Mouse (Mus musculus): ENCODE results near the gene Tmcc3. TPM values are rescaled to one million over a fixed set of nuclear protein-coding genes. Genes with fewer than 3 reads are reported as not detected.
A peak's percentile ranks its signal among the peaks of the same experiment; 100 is the strongest.

The Tmcc3 gene
- polyA plus RNA-seq, 1 experiment = 14.8 TPM

DNA sequence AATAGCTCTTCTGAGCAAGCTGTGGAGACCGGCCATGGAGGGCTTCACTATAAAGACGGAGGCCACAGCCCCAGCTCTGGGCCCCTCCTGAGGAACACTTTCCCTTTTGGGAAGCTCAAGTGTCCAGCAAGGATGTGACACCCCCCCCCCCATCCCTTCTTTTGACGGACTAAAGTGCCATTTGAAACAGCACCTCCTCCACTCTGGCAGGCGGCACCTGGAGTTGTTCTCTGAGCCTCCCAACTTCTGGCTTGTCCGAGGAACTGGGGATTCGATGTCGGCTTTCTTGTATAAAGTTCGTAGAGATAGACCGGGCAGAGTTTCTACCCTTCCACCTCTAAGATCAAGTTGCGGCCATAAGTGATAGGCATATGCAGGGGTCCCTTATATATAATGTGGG lies 203.8 kb downstream of the Tmcc3 start:
- Histone ChIP-seq H3K36me3 (ENCODE audit: control insufficient read depth, insufficient read depth, low read length, poor library complexity, severe bottlenecking) (no peaks in the 10 kb centered on the region), H3K9ac (ENCODE audit: low read depth, poor library complexity, severe bottlenecking) (peak overlapping the region; percentile 72), H3K9me3 (replicated peaks; ENCODE audit: control insufficient read depth, insufficient read depth, low read length, poor library complexity, severe bottlenecking) (no peaks in the 10 kb centered on the region), H3K27me3 (ENCODE audit: control insufficient read depth, insufficient read depth, low read length, poor library complexity, severe bottlenecking) (no peaks in the 10 kb centered on the region), H3K27ac (ENCODE audit: insufficient read depth, low read length) (no peak overlapping the region), H3K4me1 (ENCODE audit: control insufficient read depth, insufficient read depth, low read length) (no peaks in the 10 kb centered on the region), H3K4me3 (ENCODE audit: low read depth, low read length) (peak overlapping the region; percentile 67)
- TF ChIP-seq CTCF (IDR thresholded peaks at IDR 0.05; ENCODE audit: low read depth, low read length) (no peak), EP300 (IDR thresholded peaks at IDR 0.05; ENCODE audit: insufficient read depth, low read depth, low read length) (no peak)

DNA sequence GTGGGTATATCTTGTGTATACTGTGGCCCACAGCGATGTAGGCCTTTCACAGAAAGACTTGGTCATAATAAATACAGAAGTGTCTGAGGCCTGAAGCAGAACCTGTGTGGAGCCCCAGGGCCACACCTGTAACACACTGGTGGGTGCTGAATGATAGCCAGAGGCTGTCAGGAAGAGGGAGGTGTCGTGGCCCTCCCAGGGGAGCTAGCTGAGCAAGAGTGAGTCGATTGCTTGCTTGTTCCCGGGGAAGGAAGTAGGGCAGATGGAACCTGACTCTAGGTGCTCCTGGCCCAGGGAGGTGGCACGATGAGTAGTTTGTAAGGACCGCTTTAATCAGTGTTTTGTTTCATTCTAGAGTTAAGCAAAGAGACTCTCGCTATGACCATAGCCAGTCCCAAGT lies 208.1 kb downstream of the Tmcc3 start:
- H3K9me3 ChIP-seq (replicated peaks; ENCODE audit: control insufficient read depth, insufficient read depth, low read length, poor library complexity, severe bottlenecking) = no peaks in the 10 kb centered on the region
- H3K27me3 ChIP-seq (ENCODE audit: control insufficient read depth, insufficient read depth, low read length, poor library complexity, severe bottlenecking) = no peaks in the 10 kb centered on the region
- no peak overlapping the region for H3K4me3 ChIP-seq (ENCODE audit: low read depth, low read length)
- H3K4me1 ChIP-seq (ENCODE audit: control insufficient read depth, insufficient read depth, low read length) = peaks cover 5% of the 10 kb centered on the region
- no peak overlapping the region for H3K27ac ChIP-seq (ENCODE audit: insufficient read depth, low read length)
- TF ChIP-seq CTCF (IDR thresholded peaks at IDR 0.05; ENCODE audit: low read depth, low read length) (no peak), EP300 (IDR thresholded peaks at IDR 0.05; ENCODE audit: insufficient read depth, low read depth, low read length) (0 out of 2 replicates have a peak, but pooled peaks have one; percentile 51), POLR2A (IDR thresholded peaks at IDR 0.05; ENCODE audit: insufficient read depth, low read length) (no peak)
- H3K36me3 ChIP-seq (ENCODE audit: control insufficient read depth, insufficient read depth, low read length, poor library complexity, severe bottlenecking) = no peaks in the 10 kb centered on the region
- H3K9ac ChIP-seq (ENCODE audit: low read depth, poor library complexity, severe bottlenecking) = no peak overlapping the region

DNA sequence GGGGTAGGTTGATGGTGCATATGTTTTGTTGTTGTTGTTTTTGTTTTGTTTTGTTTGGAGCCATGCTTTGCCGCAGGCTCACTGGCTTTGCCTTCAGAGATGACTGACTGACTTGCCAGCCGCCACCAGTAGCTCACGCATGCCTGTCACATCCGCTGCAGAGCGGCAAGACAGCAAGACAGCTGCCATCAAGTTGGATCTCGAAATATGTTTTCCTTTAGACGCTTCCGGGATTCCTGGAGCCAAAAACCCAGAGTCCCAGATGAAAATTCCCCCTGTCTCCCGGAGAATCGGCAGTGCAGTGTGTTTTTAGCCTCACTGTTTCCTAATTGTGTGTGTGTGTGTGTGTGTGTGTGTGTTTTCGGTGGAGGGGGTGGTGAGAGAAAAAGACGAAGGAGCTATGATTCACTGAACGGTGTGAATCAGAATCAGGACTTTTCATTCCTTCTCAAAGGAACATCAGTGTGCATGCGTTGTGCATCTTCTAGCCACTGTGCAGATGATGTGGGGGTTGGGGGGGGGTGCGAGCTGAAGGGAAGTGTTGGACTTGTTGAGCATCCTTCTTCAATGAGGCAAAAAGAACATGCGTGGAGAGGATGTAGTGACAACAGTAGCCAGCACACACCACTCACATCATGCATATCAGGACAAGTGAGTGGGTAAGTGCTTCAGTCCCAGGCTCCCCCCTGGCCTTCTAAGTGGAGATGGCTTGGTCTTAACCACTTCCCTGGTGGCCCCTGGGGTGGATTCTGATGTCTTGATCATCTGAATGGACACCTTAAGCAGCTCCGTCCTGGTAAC lies 208.8 kb downstream of the Tmcc3 start:
- Histone ChIP-seq H3K4me3 (ENCODE audit: low read depth, low read length) (peak overlapping the region; percentile 13; the same call in 1 of the 2 replicates), H3K9me3 (replicated peaks; ENCODE audit: control insufficient read depth, insufficient read depth, low read length, poor library complexity, severe bottlenecking) (no peaks in the 10 kb centered on the region), H3K4me1 (ENCODE audit: control insufficient read depth, insufficient read depth, low read length) (peaks cover 7% of the 10 kb centered on the region), H3K9ac (ENCODE audit: low read depth, poor library complexity, severe bottlenecking) (no peak overlapping the region), H3K27me3 (ENCODE audit: control insufficient read depth, insufficient read depth, low read length, poor library complexity, severe bottlenecking) (no peaks in the 10 kb centered on the region), H3K36me3 (ENCODE audit: control insufficient read depth, insufficient read depth, low read length, poor library complexity, severe bottlenecking) (no peaks in the 10 kb centered on the region), H3K27ac (ENCODE audit: insufficient read depth, low read length) (no peak overlapping the region)
- no peak for TF ChIP-seq CTCF (IDR thresholded peaks at IDR 0.05; ENCODE audit: low read depth, low read length)
- TF ChIP-seq EP300 (IDR thresholded peaks at IDR 0.05; ENCODE audit: insufficient read depth, low read depth, low read length) = no peak
- TF ChIP-seq POLR2A (IDR thresholded peaks at IDR 0.05; ENCODE audit: insufficient read depth, low read length) = no peak

DNA sequence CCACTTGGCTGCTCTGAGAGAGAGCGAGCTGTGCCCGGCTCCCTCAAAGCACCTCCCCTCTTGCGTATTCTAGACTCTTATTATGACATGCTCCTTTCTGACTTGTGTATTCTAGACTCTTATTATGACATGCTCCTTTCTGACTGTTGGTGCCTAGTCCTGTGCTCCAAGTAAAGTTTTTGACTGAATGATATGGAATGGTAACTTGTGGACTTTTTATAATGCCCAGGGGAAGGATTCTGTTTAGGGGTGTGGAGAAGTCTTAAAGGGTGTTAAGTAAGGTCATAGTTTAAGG lies 209.3 kb downstream of the Tmcc3 start:
- peak overlapping the region; percentile 13; the same call in 1 of the 2 replicates for H3K4me3 ChIP-seq (ENCODE audit: low read depth, low read length)
- no peak for TF ChIP-seq CTCF (IDR thresholded peaks at IDR 0.05; ENCODE audit: low read depth, low read length)
- TF ChIP-seq POLR2A (IDR thresholded peaks at IDR 0.05; ENCODE audit: insufficient read depth, low read length) = no peak
- no peak for TF ChIP-seq EP300 (IDR thresholded peaks at IDR 0.05; ENCODE audit: insufficient read depth, low read depth, low read length)
- no peaks in the 10 kb centered on the region for H3K36me3 ChIP-seq (ENCODE audit: control insufficient read depth, insufficient read depth, low read length, poor library complexity, severe bottlenecking)
- H3K27me3 ChIP-seq (ENCODE audit: control insufficient read depth, insufficient read depth, low read length, poor library complexity, severe bottlenecking) = no peaks in the 10 kb centered on the region
- no peaks in the 10 kb centered on the region for H3K9me3 ChIP-seq (replicated peaks; ENCODE audit: control insufficient read depth, insufficient read depth, low read length, poor library complexity, severe bottlenecking)
- peaks cover 7% of the 10 kb centered on the region for H3K4me1 ChIP-seq (ENCODE audit: control insufficient read depth, insufficient read depth, low read length)
- no peak overlapping the region for H3K9ac ChIP-seq (ENCODE audit: low read depth, poor library complexity, severe bottlenecking)
- H3K27ac ChIP-seq (ENCODE audit: insufficient read depth, low read length) = no peak overlapping the region

DNA sequence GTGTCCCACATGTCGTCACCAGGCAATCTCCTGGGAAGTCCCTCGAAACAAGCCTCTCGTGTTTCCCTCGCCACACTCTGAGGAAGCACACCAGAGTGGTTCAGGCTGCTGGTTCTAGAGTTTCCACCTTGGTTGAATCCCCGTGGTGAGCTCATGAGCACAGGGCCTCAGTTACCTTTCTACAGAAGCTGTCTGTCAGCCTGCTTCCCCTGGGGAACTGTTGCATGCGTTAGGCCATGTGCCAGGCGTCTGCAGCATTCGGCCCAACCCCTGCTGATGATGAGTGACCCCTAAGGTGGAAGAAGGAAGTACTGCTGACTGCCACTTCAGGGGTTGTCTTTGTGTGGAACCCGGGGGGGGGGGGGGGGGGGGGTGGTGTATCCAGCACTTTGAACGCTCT lies 210.0 kb downstream of the Tmcc3 start:
- Histone ChIP-seq H3K27ac (ENCODE audit: insufficient read depth, low read length) (no peak overlapping the region), H3K4me3 (ENCODE audit: low read depth, low read length) (peak overlapping the region; percentile 37; the same call in 1 of the 2 replicates), H3K4me1 (ENCODE audit: control insufficient read depth, insufficient read depth, low read length) (peaks cover 7% of the 10 kb centered on the region), H3K9me3 (replicated peaks; ENCODE audit: control insufficient read depth, insufficient read depth, low read length, poor library complexity, severe bottlenecking) (no peaks in the 10 kb centered on the region), H3K36me3 (ENCODE audit: control insufficient read depth, insufficient read depth, low read length, poor library complexity, severe bottlenecking) (no peaks in the 10 kb centered on the region), H3K9ac (ENCODE audit: low read depth, poor library complexity, severe bottlenecking) (no peak overlapping the region), H3K27me3 (ENCODE audit: control insufficient read depth, insufficient read depth, low read length, poor library complexity, severe bottlenecking) (no peaks in the 10 kb centered on the region)
- TF ChIP-seq CTCF (IDR thresholded peaks at IDR 0.05; ENCODE audit: low read depth, low read length) (no peak), POLR2A (IDR thresholded peaks at IDR 0.05; ENCODE audit: insufficient read depth, low read length) (no peak), EP300 (IDR thresholded peaks at IDR 0.05; ENCODE audit: insufficient read depth, low read depth, low read length) (no peak)

DNA sequence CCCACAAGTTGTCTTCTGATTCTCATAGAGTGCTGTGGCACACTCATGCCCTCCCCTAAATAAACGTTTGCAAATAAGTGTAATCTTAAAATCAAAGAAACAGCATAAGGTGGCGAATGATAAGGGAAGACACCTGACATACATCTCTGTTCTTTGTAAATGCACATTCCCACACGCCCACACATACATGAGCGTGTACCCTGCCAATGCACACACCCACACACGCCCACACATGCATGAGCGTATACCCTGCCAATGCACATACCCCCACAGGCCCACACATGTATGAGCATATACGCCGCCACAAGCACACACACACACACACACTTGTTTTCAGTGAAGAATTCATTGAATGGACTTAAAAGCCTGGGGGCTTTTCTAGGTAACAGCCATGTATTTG lies 211.5 kb downstream of the Tmcc3 start:
- H3K27ac ChIP-seq (ENCODE audit: insufficient read depth, low read length) = no peak overlapping the region

More for the DNA sequence above, 211.5 kb downstream of the Tmcc3 start:
- Histone ChIP-seq H3K4me1 (ENCODE audit: control insufficient read depth, insufficient read depth, low read length) (peaks cover 7% of the 10 kb centered on the region), H3K9me3 (replicated peaks; ENCODE audit: control insufficient read depth, insufficient read depth, low read length, poor library complexity, severe bottlenecking) (no peaks in the 10 kb centered on the region), H3K27me3 (ENCODE audit: control insufficient read depth, insufficient read depth, low read length, poor library complexity, severe bottlenecking) (no peaks in the 10 kb centered on the region), H3K36me3 (ENCODE audit: control insufficient read depth, insufficient read depth, low read length, poor library complexity, severe bottlenecking) (no peaks in the 10 kb centered on the region), H3K9ac (ENCODE audit: low read depth, poor library complexity, severe bottlenecking) (no peak overlapping the region), H3K4me3 (ENCODE audit: low read depth, low read length) (no peak overlapping the region)
- TF ChIP-seq CTCF (IDR thresholded peaks at IDR 0.05; ENCODE audit: low read depth, low read length) (no peak), EP300 (IDR thresholded peaks at IDR 0.05; ENCODE audit: insufficient read depth, low read depth, low read length) (no peak), POLR2A (IDR thresholded peaks at IDR 0.05; ENCODE audit: insufficient read depth, low read length) (no peak)

All from ES-Bruce4 (cell line).